Mouse (Mus musculus) embryonic facial prominence, embryonic 11.5 days (tissue): ENCODE measurements at regions not wholly inside any gene's neighbourhood (a gene's known extent, or its start where the extent isn't known, plus 50 kb on each side); places are given as distances from the start of the nearest gene placed in this dataset.

Experiments
- ATAC-seq: fragments of 200-750 bp; cut with Nextera tagmentation; replicated peaks from 2 replicates; pipeline ENCODE4 v1.8.0; 2017; ENCODE audit warnings: low read depth; ENCODE audit not compliant: insufficient number of reproducible peaks, low FRiP score, low TSS enrichment
- DNase-seq: peaks from one replicate; pipeline ENCODE4 v3.0.0-alpha.2; 2015; ENCODE audit warnings: low spot score
- H3K27ac ChIP-seq: fragments of 300-500 bp; sonication (generic); replicated peaks from 2 replicates; pipeline ENCODE4 v1.5.1; 2014; ENCODE audit warnings: mild to moderate bottlenecking, low read depth, low read length, control low read depth
- H3K27me3 ChIP-seq: fragments of 300-500 bp; sonication (generic); 2 replicates; pipeline ENCODE4 v1.6.1; 2014; ENCODE audit warnings: mild to moderate bottlenecking, low read length, moderate library complexity, mixed read lengths; ENCODE audit not compliant: control insufficient read depth, insufficient read depth
- H3K36me3 ChIP-seq: fragments of 300-500 bp; sonication (generic); replicated peaks from 2 replicates; pipeline ENCODE4 v1.6.1; 2014; ENCODE audit warnings: low read depth, mild to moderate bottlenecking, low read length, moderate library complexity, mixed read lengths; ENCODE audit not compliant: control insufficient read depth, insufficient read depth
- H3K4me1 ChIP-seq: fragments of 300-500 bp; sonication (generic); 2 replicates; pipeline ENCODE4 v1.6.1; 2014; ENCODE audit warnings: low read length, mixed read lengths; ENCODE audit not compliant: control insufficient read depth, insufficient read depth
- H3K4me2 ChIP-seq: fragments of 300-500 bp; sonication (generic); 2 replicates; pipeline ENCODE4 v1.6.1; 2014; ENCODE audit warnings: low read depth, mild to moderate bottlenecking, control low read depth, low read length, moderate library complexity
- H3K4me3 ChIP-seq: fragments of 300-500 bp; sonication (generic); 2 replicates; pipeline ENCODE4 v1.5.1; 2014; ENCODE audit warnings: low read depth, low read length, control low read depth
- H3K9ac ChIP-seq: fragments of 300-500 bp; sonication (generic); replicated peaks from 2 replicates; pipeline ENCODE4 v1.6.1; 2014; ENCODE audit warnings: mild to moderate bottlenecking, control low read depth, low read length
- H3K9me3 ChIP-seq: fragments of 300-500 bp; sonication (generic); replicated peaks from 2 replicates; pipeline ENCODE4 v1.6.1; 2016; ENCODE audit warnings: mild to moderate bottlenecking, low read length, inconsistent platforms, mixed read lengths; ENCODE audit not compliant: control insufficient read depth
- WGBS: fragments of 180-500 bp; shearing (Covaris S2); extraction: QIAGEN DNeasy Blood & Tissue Kit; methylation state at CpG from one replicate; pipeline ENCODE4 v1.1.7; 2014; 5-methylcytosine and 5-hydroxymethylcytosine counted together

DNA sequence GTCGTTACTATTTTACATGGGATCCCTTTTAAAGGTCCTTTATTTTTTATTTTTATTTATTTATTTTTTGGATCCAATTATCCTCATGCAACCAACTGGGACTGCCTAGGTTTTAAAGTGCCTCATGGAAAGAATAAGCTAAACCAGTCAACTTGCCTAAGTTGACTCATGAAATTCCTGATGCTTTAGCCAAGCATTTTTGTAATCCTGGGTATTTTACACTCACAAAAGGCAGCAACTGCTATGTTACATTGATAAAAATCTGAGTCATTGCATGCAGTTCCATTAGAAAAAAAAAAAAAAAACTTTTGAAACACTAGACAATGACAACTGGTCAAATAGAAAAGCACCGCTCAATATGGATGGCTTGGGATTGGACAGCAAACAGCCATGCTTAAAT is 52.7 kb upstream of the Rap2b start:
- no peaks in the 10 kb centered on the region for H3K36me3 ChIP-seq
- no peak overlapping the region for H3K27ac ChIP-seq
- no peak overlapping the region for H3K9ac ChIP-seq
- no peak overlapping the region for H3K4me3 ChIP-seq
- ATAC-seq (no peak), DNase-seq (no peak)
- no peak overlapping the region for H3K4me2 ChIP-seq
- WGBS: 91% methylated on average over 2 of the region's 2 CpGs
- no peaks in the 10 kb centered on the region for H3K4me1 ChIP-seq
- H3K27me3 ChIP-seq: no peaks in the 10 kb centered on the region
- H3K9me3 ChIP-seq: no peaks in the 10 kb centered on the region

DNA sequence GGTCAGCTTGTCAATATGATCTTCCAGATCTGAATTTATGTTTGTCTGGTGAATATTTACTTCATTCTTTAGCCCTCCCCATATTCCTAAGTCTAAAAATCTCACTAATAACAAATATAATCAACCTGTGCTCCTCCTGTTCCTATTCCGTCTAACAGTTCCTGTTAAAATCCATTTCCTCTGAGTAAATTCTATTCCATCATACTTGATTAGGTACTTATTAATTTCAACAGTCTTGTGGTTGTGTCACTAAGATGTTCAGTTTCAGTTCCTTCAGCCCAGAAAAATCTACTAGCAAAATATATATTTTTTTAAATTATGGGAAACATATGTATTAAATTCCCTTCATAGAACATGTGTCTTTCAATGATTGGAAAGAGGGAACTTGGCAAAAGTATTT is 52.2 kb upstream of the Rap2b start:
- no peak for ATAC-seq
- no peak overlapping the region for H3K9ac ChIP-seq
- no peak overlapping the region for H3K27ac ChIP-seq
- 88% methylated on average over 1 of the region's 1 CpGs for WGBS
- H3K9me3 ChIP-seq: no peaks in the 10 kb centered on the region
- no peak overlapping the region for H3K4me3 ChIP-seq
- H3K36me3 ChIP-seq: no peaks in the 10 kb centered on the region
- no peaks in the 10 kb centered on the region for H3K4me1 ChIP-seq
- no peaks in the 10 kb centered on the region for H3K27me3 ChIP-seq
- no peak overlapping the region for H3K4me2 ChIP-seq
- no peak for DNase-seq
